Mouse (Mus musculus) lung, embryonic 16.5 days (tissue): ENCODE data around the gene Fam98a. TPM values are rescaled to one million over a fixed set of nuclear protein-coding genes. Genes with fewer than 3 reads are reported as not detected.

ENCODE experiments used
- ATAC-seq: fragments of 200-750 bp; cut with Nextera tagmentation; 2 replicates; pipeline ENCODE4 v1.8.0; 2017; ENCODE audit warnings: low read depth, mild to moderate bottlenecking, moderate library complexity
- H3K27ac ChIP-seq: fragments of 300-500 bp; sonication (generic); 2 replicates; pipeline ENCODE4 v1.5.1; 2014; ENCODE audit warnings: mild to moderate bottlenecking, control low read depth, low read length
- H3K27me3 ChIP-seq: fragments of 300-500 bp; sonication (generic); 2 replicates; pipeline ENCODE4 v1.6.1; 2014; ENCODE audit warnings: low read depth, low read length, mixed read lengths; ENCODE audit not compliant: control insufficient read depth, insufficient read depth
- H3K36me3 ChIP-seq: fragments of 300-500 bp; sonication (generic); 2 replicates; pipeline ENCODE4 v1.6.1; 2014; ENCODE audit warnings: low read length; ENCODE audit not compliant: control insufficient read depth, insufficient read depth
- H3K4me1 ChIP-seq: fragments of 300-500 bp; sonication (generic); replicated peaks from 2 replicates; pipeline ENCODE4 v1.6.1; 2014; ENCODE audit warnings: low read length, mixed read lengths; ENCODE audit not compliant: control insufficient read depth, insufficient read depth
- H3K4me2 ChIP-seq: fragments of 300-500 bp; sonication (generic); 2 replicates; pipeline ENCODE4 v1.6.1; 2014; ENCODE audit warnings: low read depth, low read length, control low read depth
- H3K4me3 ChIP-seq: fragments of 300-500 bp; sonication (generic); 2 replicates; pipeline ENCODE4 v1.5.1; 2014; ENCODE audit warnings: mild to moderate bottlenecking, low read length, control low read depth
- H3K9ac ChIP-seq: fragments of 300-500 bp; sonication (generic); 2 replicates; pipeline ENCODE4 v1.6.1; 2014; ENCODE audit warnings: low read length, control low read depth
- H3K9me3 ChIP-seq: fragments of 300-500 bp; sonication (generic); 2 replicates; pipeline ENCODE4 v1.6.1; 2016; ENCODE audit warnings: low read length; ENCODE audit not compliant: control insufficient read depth
- WGBS: fragments of 180-500 bp; shearing (Covaris S2); extraction: QIAGEN DNeasy Blood & Tissue Kit; methylation state at CpG from one replicate; pipeline ENCODE4 v1.1.7; 2014; 5-methylcytosine and 5-hydroxymethylcytosine counted together
- polyA plus RNA-seq: library from polyadenylated mRNA; unstranded; fragments of >200 nt; fragmentation: Nextera tagmentation; extraction: Ambion mirVana; gene quantifications from 2 replicates; pipeline ENCODE4 v1.2.1, GENCODE M21; 2015

The Fam98a gene
- polyA plus RNA-seq, 1 experiment from 2014 or later, result 21.1 TPM

DNA sequence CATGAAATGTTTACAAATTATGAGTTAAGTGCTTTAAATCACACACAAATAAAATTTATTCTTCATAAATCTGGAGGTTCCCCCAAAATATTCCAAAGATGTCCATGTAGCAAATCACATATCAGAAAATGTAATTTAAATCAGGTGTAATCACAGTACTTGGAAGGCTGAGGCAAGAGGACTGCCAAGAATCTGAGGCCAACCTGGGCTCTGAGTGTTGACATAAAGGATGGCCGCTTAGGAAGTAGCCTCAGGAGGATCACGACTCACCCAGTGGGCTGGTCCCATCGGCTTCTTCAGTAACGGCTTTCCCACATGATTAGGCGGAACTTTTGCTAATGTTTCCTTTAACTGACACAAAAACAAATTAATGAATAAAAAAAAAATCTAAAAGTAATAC, 11.9 kb downstream of the Fam98a start:
- Histone ChIP-seq H3K9me3 (no peaks in the 10 kb centered on the region), H3K4me3 (no peak overlapping the region), H3K4me1 (peaks cover 4% of the 10 kb centered on the region; the same call in 1 of the 2 replicates), H3K27ac (no peak overlapping the region), H3K36me3 (peaks cover 10% of the 10 kb centered on the region; the same call in 1 of the 2 replicates), H3K27me3 (no peaks in the 10 kb centered on the region), H3K9ac (no peak overlapping the region), H3K4me2 (no peak overlapping the region)
- ATAC-seq, result 0 out of 2 replicates have a peak, but pooled peaks have one; percentile 34
- WGBS, result 27% methylated on average over 5 of the region's 5 CpGs

GRCm38 (mm10) chr17:75539130-75539529, 12.6 kb downstream of the Fam98a start:
- Histone ChIP-seq H3K9ac (no peak overlapping the region), H3K27me3 (no peaks in the 10 kb centered on the region), H3K27ac (peak overlapping the region; percentile 51), H3K9me3 (no peaks in the 10 kb centered on the region), H3K36me3 (peaks cover 7% of the 10 kb centered on the region; the same call in 1 of the 2 replicates), H3K4me2 (no peak overlapping the region), H3K4me1 (peaks cover 4% of the 10 kb centered on the region; the same call in 1 of the 2 replicates), H3K4me3 (no peak overlapping the region)
- ATAC-seq, result peak; percentile 77
- WGBS, result 49% methylated on average over 6 of the region's 6 CpGs

GRCm38 (mm10) chr17:75538431-75538830, 13.3 kb downstream of the Fam98a start:
- no peak overlapping the region for H3K4me3 ChIP-seq
- no peak for ATAC-seq
- H3K9me3 ChIP-seq, result no peaks in the 10 kb centered on the region
- 62% methylated on average over 12 of the region's 12 CpGs for WGBS
- no peak overlapping the region for H3K4me2 ChIP-seq
- peaks cover 4% of the 10 kb centered on the region; the same call in 1 of the 2 replicates for H3K4me1 ChIP-seq
- H3K36me3 ChIP-seq, result peaks cover 7% of the 10 kb centered on the region; the same call in 1 of the 2 replicates
- no peaks in the 10 kb centered on the region for H3K27me3 ChIP-seq
- no peak overlapping the region for H3K9ac ChIP-seq
- peak overlapping the region; percentile 51 for H3K27ac ChIP-seq

GRCm38 (mm10) chr17:75537050-75537445, 14.7 kb downstream of the Fam98a start:
- Histone ChIP-seq H3K9me3 (no peaks in the 10 kb centered on the region), H3K36me3 (peaks cover 7% of the 10 kb centered on the region; the same call in 1 of the 2 replicates), H3K4me1 (peaks cover 4% of the 10 kb centered on the region; the same call in 1 of the 2 replicates), H3K9ac (no peak overlapping the region), H3K27ac (no peak overlapping the region), H3K4me2 (no peak overlapping the region), H3K4me3 (no peak overlapping the region), H3K27me3 (no peaks in the 10 kb centered on the region)
- ATAC-seq, result no peak
- 66% methylated on average over 7 of the region's 7 CpGs for WGBS

- Histone ChIP-seq H3K4me3 (no peak overlapping the region), H3K27me3 (no peaks in the 10 kb centered on the region), H3K9ac (no peak overlapping the region), H3K4me2 (no peak overlapping the region), H3K9me3 (no peaks in the 10 kb centered on the region), H3K4me1 (peaks cover 4% of the 10 kb centered on the region; the same call in 1 of the 2 replicates), H3K27ac (no peak overlapping the region), H3K36me3 (peaks cover 7% of the 10 kb centered on the region; the same call in 1 of the 2 replicates)
- peak; percentile 63; the same call in 1 of the 2 replicates for ATAC-seq
- WGBS, result 26% methylated on average over 6 of the region's 6 CpGs
Observed at GRCm38 (mm10) chr17:75536396-75537049, 15.2 kb downstream of the Fam98a start.

DNA sequence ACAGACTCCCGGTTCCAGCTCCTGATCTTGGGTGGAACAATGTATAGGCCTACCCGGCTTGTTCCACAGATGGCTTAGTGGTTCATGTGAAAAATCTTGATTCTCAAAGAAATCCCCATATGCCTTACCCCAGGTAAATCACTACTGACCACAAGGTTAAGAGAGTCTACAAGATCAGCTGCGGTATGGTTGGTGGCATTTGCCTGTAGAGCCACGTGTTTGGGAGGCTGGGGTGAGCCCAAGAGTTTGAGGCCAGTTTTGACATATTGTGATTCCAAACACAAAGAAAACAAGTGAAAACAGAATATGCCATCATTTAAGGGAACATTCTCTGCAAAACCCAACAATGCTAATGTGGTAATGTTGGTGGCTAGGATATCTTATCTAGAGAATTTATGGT, 16.1 kb downstream of the Fam98a start:
- Histone ChIP-seq H3K4me1 (peaks cover 4% of the 10 kb centered on the region; the same call in 1 of the 2 replicates), H3K4me3 (no peak overlapping the region), H3K27ac (no peak overlapping the region), H3K9me3 (no peaks in the 10 kb centered on the region), H3K9ac (no peak overlapping the region), H3K36me3 (peaks cover 7% of the 10 kb centered on the region; the same call in 1 of the 2 replicates), H3K4me2 (no peak overlapping the region), H3K27me3 (no peaks in the 10 kb centered on the region)
- no peak for ATAC-seq
- WGBS, result 86% methylated on average over 4 of the region's 4 CpGs

GRCm38 (mm10) chr17:75534314-75535020, 17.3 kb downstream of the Fam98a start:
- H3K4me3 ChIP-seq, result no peak overlapping the region
- 66% methylated on average over 12 of the region's 12 CpGs for WGBS
- no peak for ATAC-seq

DNA sequence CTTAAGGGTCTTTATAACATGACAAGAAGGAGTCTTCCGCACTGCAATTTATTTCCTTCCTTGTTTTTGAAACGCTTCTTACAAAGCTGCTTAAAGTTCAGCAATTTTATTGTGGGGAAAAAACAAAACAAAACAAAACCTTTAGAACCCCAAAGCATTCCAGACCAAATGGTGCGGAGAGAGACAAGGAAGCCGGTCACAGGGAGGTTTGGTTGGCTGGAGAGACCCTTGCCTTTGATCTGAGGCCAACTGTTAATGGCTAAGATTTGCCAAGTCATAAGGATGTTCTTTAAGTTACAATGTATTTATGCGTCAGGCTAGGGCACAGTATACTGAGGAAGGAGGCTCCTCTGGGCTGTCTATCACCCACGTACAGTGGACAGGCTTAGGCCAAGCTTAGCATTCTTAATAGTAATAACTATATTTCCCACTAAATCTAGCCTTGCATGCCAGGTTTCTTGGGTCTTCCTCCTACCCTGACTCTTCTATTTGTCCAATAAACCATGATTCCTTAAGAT, 19.2 kb downstream of the Fam98a start:
- H3K4me2 ChIP-seq, result no peak overlapping the region
- H3K36me3 ChIP-seq, result 0 out of 2 replicates have a peak, but pooled peaks cover 2% of the 10 kb centered on the region
- H3K4me1 ChIP-seq, result no peaks in the 10 kb centered on the region
- 0 out of 2 replicates have a peak, but pooled peaks have one; percentile 17 for ATAC-seq
- H3K27ac ChIP-seq, result no peak overlapping the region
- WGBS, result 72% methylated on average over 6 of the region's 6 CpGs
- H3K9me3 ChIP-seq, result no peaks in the 10 kb centered on the region
- H3K4me3 ChIP-seq, result no peak overlapping the region
- H3K9ac ChIP-seq, result no peak overlapping the region
- no peaks in the 10 kb centered on the region for H3K27me3 ChIP-seq

More at GRCm38 (mm10) chr17:75534314-75535020, 17.3 kb downstream of the Fam98a start:
- Histone ChIP-seq H3K36me3 (peaks cover 7% of the 10 kb centered on the region; the same call in 1 of the 2 replicates), H3K9me3 (no peaks in the 10 kb centered on the region), H3K27ac (no peak overlapping the region), H3K4me2 (no peak overlapping the region), H3K27me3 (no peaks in the 10 kb centered on the region), H3K4me1 (no peaks in the 10 kb centered on the region; the same call in 1 of the 2 replicates), H3K9ac (no peak overlapping the region)
